Mouse (Mus musculus): ENCODE results near the gene Ppp3ca. TPM values are rescaled to one million over a fixed set of nuclear protein-coding genes. Genes with fewer than 3 reads are reported as not detected.

Ppp3ca gene
- total and polyA plus RNA-seq, 2 experiments from 2014 or later, result 159 to 184 TPM

DNA sequence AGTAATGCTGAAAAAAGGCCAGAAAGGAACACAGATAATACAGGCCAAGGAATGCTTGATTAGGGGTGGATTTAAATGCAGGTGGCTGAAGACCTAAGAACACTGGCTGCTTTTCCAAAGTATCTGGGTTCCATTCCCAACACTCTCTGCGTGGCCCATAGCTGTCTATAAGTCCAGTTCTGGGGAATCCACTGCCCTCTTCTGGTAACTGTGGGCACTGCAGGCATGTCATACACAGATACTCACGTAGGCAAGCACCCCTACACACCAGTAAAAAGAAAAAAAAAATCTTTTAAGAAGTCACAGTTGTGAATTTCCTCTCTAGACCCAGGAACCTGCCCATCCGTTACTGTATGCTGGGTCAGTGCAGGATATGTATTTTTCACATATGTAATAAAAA lies 167.7 kb downstream of the Ppp3ca start:
- H3K27me3 ChIP-seq (ENCODE audit: insufficient read depth, low read length), result no peaks in the 10 kb centered on the region
- WGBS, result 97% methylated on average over 3 of the region's 3 CpGs
- H3K4me1 ChIP-seq (ENCODE audit: insufficient read depth, low read length), result peaks cover 26% of the 10 kb centered on the region
- H3K9me3 ChIP-seq (ENCODE audit: low read length), result no peaks in the 10 kb centered on the region
- no peak overlapping the region for H3K27ac ChIP-seq (ENCODE audit: low read depth, low read length)
- no peak for ATAC-seq (ENCODE audit: low FRiP score)
- H3K4me2 ChIP-seq (ENCODE audit: low read depth, low read length, poor library complexity, severe bottlenecking), result no peak overlapping the region
- H3K4me3 ChIP-seq (ENCODE audit: low read depth, low read length), result no peak overlapping the region
- no peaks in the 10 kb centered on the region for H3K36me3 ChIP-seq (ENCODE audit: insufficient read depth, low read length)
- peak; percentile 42 for DNase-seq (ENCODE audit: low spot score)
- TF ChIP-seq CTCF (IDR thresholded peaks at IDR 0.05), result peak; percentile 67
- H3K9ac ChIP-seq (replicated peaks; ENCODE audit: low read length, poor library complexity, severe bottlenecking), result no peak overlapping the region

DNA sequence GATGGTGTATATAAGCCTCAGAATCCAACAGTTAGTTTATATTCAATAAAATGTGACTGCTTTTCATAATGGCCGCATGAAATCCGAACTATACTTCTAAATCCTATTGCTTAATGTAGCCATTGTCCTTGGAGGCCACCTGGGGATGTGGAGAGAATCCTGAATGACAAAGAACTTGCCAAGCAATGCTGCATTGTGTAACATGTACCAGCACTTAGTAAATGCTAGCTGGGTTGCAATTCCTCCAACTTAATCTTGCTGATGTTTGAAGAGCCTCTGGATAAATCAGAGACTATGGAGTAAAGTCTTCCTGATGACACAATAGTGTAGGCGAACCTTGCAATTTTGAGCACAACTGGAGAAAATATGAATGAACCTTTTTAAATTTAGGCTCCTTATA lies 171.4 kb downstream of the Ppp3ca start:
- Histone ChIP-seq H3K27ac (ENCODE audit: low read depth, low read length) (no peak overlapping the region), H3K36me3 (ENCODE audit: insufficient read depth, low read length) (no peaks in the 10 kb centered on the region), H3K9ac (replicated peaks; ENCODE audit: low read length, poor library complexity, severe bottlenecking) (no peak overlapping the region), H3K9me3 (ENCODE audit: low read length) (no peaks in the 10 kb centered on the region), H3K4me3 (ENCODE audit: low read depth, low read length) (no peak overlapping the region), H3K4me2 (ENCODE audit: low read depth, low read length, poor library complexity, severe bottlenecking) (no peak overlapping the region), H3K4me1 (ENCODE audit: insufficient read depth, low read length) (peaks cover 8% of the 10 kb centered on the region; the same call in 1 of the 2 replicates), H3K27me3 (ENCODE audit: insufficient read depth, low read length) (no peaks in the 10 kb centered on the region)
- no peak for ATAC-seq (ENCODE audit: low FRiP score)
- no peak for DNase-seq (ENCODE audit: low spot score)
- TF ChIP-seq CTCF (IDR thresholded peaks at IDR 0.05), result no peak
- 43% methylated on average over 3 of the region's 3 CpGs for WGBS

GRCm38 (mm10) chr3:136842384-136842783 lies 172.5 kb downstream of the Ppp3ca start:
- Histone ChIP-seq H3K9ac (replicated peaks; ENCODE audit: low read length, poor library complexity, severe bottlenecking) (no peak overlapping the region), H3K27ac (ENCODE audit: low read depth, low read length) (peak overlapping the region; percentile 39; the same call in 1 of the 2 replicates), H3K36me3 (ENCODE audit: insufficient read depth, low read length) (no peaks in the 10 kb centered on the region), H3K4me2 (ENCODE audit: low read depth, low read length, poor library complexity, severe bottlenecking) (no peak overlapping the region), H3K27me3 (ENCODE audit: insufficient read depth, low read length) (no peaks in the 10 kb centered on the region), H3K9me3 (ENCODE audit: low read length) (no peaks in the 10 kb centered on the region), H3K4me1 (ENCODE audit: insufficient read depth, low read length) (peaks cover 7% of the 10 kb centered on the region; the same call in 1 of the 2 replicates), H3K4me3 (ENCODE audit: low read depth, low read length) (no peak overlapping the region)
- peak; percentile 69 for DNase-seq (ENCODE audit: low spot score)
- peak; percentile 63; the same call in 1 of the 2 replicates for ATAC-seq (ENCODE audit: low FRiP score)
- no peak for TF ChIP-seq CTCF (IDR thresholded peaks at IDR 0.05)
- 41% methylated on average over 1 of the region's 1 CpGs for WGBS

GRCm38 (mm10) chr3:136843811-136844491 lies 174.0 kb downstream of the Ppp3ca start:
- H3K27me3 ChIP-seq (ENCODE audit: insufficient read depth, low read length), result no peaks in the 10 kb centered on the region
- H3K27ac ChIP-seq (ENCODE audit: low read depth, low read length), result peak overlapping the region; percentile 32; the same call in 1 of the 2 replicates
- H3K9ac ChIP-seq (replicated peaks; ENCODE audit: low read length, poor library complexity, severe bottlenecking), result no peak overlapping the region
- 38% methylated on average over 7 of the region's 7 CpGs for WGBS
- no peak overlapping the region for H3K4me3 ChIP-seq (ENCODE audit: low read depth, low read length)
- peaks cover 7% of the 10 kb centered on the region; the same call in 1 of the 2 replicates for H3K4me1 ChIP-seq (ENCODE audit: insufficient read depth, low read length)
- no peak for TF ChIP-seq CTCF (IDR thresholded peaks at IDR 0.05)
- no peaks in the 10 kb centered on the region for H3K36me3 ChIP-seq (ENCODE audit: insufficient read depth, low read length)
- H3K9me3 ChIP-seq (ENCODE audit: low read length), result no peaks in the 10 kb centered on the region
- H3K4me2 ChIP-seq (ENCODE audit: low read depth, low read length, poor library complexity, severe bottlenecking), result no peak overlapping the region
- ATAC-seq (ENCODE audit: low FRiP score), result no peak
- DNase-seq (ENCODE audit: low spot score), result peak; percentile 23

DNA sequence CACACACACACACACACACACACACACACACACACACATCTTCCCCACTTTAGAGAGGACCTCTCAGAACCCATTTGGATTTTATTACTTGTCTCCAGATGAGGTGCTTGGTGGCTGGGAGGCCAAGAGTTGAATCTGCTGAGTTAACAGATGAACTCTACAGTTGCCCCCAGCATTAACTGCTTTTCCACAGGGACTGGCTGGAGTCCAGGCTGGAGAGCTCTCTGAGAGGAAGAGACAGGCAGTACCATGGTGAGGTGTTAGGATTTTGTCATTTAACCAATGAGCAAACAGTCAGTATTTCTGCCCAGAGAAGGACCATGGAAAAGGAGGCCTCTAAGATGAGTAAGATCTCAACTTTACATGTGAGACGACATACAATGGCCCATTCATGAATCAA lies 179.1 kb downstream of the Ppp3ca start:
- no peak for TF ChIP-seq CTCF (IDR thresholded peaks at IDR 0.05)
- ATAC-seq (ENCODE audit: low FRiP score) (no peak), DNase-seq (ENCODE audit: low spot score) (no peak)
- WGBS, result 100% methylated on average over 1 of the region's 1 CpGs
- H3K4me1 ChIP-seq (ENCODE audit: insufficient read depth, low read length), result no peaks in the 10 kb centered on the region
- H3K9ac ChIP-seq (replicated peaks; ENCODE audit: low read length, poor library complexity, severe bottlenecking), result no peak overlapping the region
- H3K4me2 ChIP-seq (ENCODE audit: low read depth, low read length, poor library complexity, severe bottlenecking), result no peak overlapping the region
- H3K4me3 ChIP-seq (ENCODE audit: low read depth, low read length), result no peak overlapping the region
- H3K9me3 ChIP-seq (ENCODE audit: low read length), result no peaks in the 10 kb centered on the region
- no peaks in the 10 kb centered on the region for H3K27me3 ChIP-seq (ENCODE audit: insufficient read depth, low read length)
- H3K36me3 ChIP-seq (ENCODE audit: insufficient read depth, low read length), result no peaks in the 10 kb centered on the region
- H3K27ac ChIP-seq (ENCODE audit: low read depth, low read length), result no peak overlapping the region

- Histone ChIP-seq H3K36me3 (ENCODE audit: insufficient read depth, low read length) (no peaks in the 10 kb centered on the region), H3K9ac (replicated peaks; ENCODE audit: low read length, poor library complexity, severe bottlenecking) (no peak overlapping the region), H3K9me3 (ENCODE audit: low read length) (no peaks in the 10 kb centered on the region), H3K27me3 (ENCODE audit: insufficient read depth, low read length) (no peaks in the 10 kb centered on the region), H3K27ac (ENCODE audit: low read depth, low read length) (no peak overlapping the region), H3K4me3 (ENCODE audit: low read depth, low read length) (no peak overlapping the region), H3K4me1 (ENCODE audit: insufficient read depth, low read length) (no peaks in the 10 kb centered on the region), H3K4me2 (ENCODE audit: low read depth, low read length, poor library complexity, severe bottlenecking) (no peak overlapping the region)
- WGBS, result 88% methylated on average over 6 of the region's 6 CpGs
- ATAC-seq (ENCODE audit: low FRiP score), result no peak
- DNase-seq (ENCODE audit: low spot score), result no peak
- TF ChIP-seq CTCF (IDR thresholded peaks at IDR 0.05), result no peak
These were observed 183.0 kb downstream of the Ppp3ca start for GRCm38 (mm10) chr3:136852921-136853320.

Measured in midbrain, postnatal 0 days (tissue).